In the genomic region with DNA sequence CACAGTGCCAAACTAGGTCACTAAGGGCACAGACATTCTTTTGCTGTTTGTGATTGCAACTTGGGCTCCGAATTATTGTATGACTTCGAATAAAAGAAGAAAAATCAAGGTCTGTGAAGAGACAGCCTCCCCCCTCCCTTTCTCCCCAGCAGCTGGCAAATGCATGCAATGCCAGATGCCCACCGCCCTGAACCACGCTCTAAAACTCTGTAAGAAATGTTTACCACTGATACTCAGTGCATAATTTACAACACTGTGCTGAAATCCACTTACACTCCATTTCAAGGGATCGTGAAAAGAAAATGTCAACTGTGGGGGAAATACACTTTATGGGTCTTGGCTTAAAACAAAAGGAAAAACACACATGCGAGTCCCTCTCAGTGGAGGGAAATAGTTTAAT, we compare ENCODE assay signal across 18 mouse cellular contexts.
DNase-seq lines count a peak whose midpoint lies in the region; ATAC-seq and TF ChIP-seq lines count a peak whose summit lies in the region.
"Had no signal": no experiment of that assay in that cellular context is flagged by ENCODE, and none has a peak within 500 bp of the region (broad histone marks: within the 10 kb centered on the region; RNA-seq: fewer than 3 reads in every experiment).

No protein-coding gene starts in this region.

- peaks cover 13% of the 10 kb centered on the region for H3K4me1 ChIP-seq in forebrain, embryonic 14.5 days (ENCODE audit: control insufficient read depth, insufficient read depth, low read length)
- H3K4me1 ChIP-seq in forebrain, embryonic 11.5 days (replicated peaks; ENCODE audit: control insufficient read depth, insufficient read depth, low read length), result peaks cover 4% of the 10 kb centered on the region; the same call in 1 of the 2 replicates
- peaks cover 49% of the 10 kb centered on the region for H3K4me1 ChIP-seq in midbrain, embryonic 12.5 days
- no peaks in the 10 kb centered on the region for H3K4me1 ChIP-seq in midbrain, postnatal 0 days (ENCODE audit: insufficient read depth, low read length)
- peaks cover 40% of the 10 kb centered on the region for H3K4me1 ChIP-seq in hindbrain, embryonic 14.5 days (replicated peaks; ENCODE audit: control insufficient read depth, insufficient read depth, low read length)
- H3K4me1 ChIP-seq in neural tube, embryonic 14.5 days (ENCODE audit: control insufficient read depth, insufficient read depth, low read length), result peaks cover 25% of the 10 kb centered on the region

- H3K4me3 ChIP-seq in forebrain, embryonic 14.5 days (ENCODE audit: low read depth, low read length), result no peak overlapping the region
- no peak overlapping the region for H3K4me3 ChIP-seq in forebrain, embryonic 11.5 days (ENCODE audit: low read depth, low read length)
- no peak overlapping the region for H3K4me3 ChIP-seq in midbrain, embryonic 12.5 days
- no peak overlapping the region for H3K4me3 ChIP-seq in midbrain, postnatal 0 days (ENCODE audit: low read depth, low read length)
- no peak overlapping the region for H3K4me3 ChIP-seq in hindbrain, embryonic 14.5 days (replicated peaks; ENCODE audit: low read length)
- H3K4me3 ChIP-seq in neural tube, embryonic 14.5 days (ENCODE audit: low read depth, low read length), result no peak overlapping the region
- H3K4me3 ChIP-seq: embryonic facial prominence, embryonic 12.5 days; heart, adult 2 months; neural tube, embryonic 12.5 days had no signal

- TF ChIP-seq CTCF in midbrain, postnatal 0 days (IDR thresholded peaks at IDR 0.05), result no peak

- peak; percentile 42 for DNase-seq in forebrain, embryonic 14.5 days (ENCODE audit: low spot score)
- DNase-seq in forebrain, embryonic 11.5 days (ENCODE audit: low spot score), result no peak
- no peak for DNase-seq in midbrain, postnatal 0 days (ENCODE audit: low spot score)
- DNase-seq in hindbrain, embryonic 14.5 days (ENCODE audit: low spot score), result no peak
- DNase-seq in B cell, adult 2 months, result no peak
- DNase-seq in lung, postnatal 4 days, result no peak
- DNase-seq: adrenal gland, postnatal 36 days; cerebellum, adult 11-12 months; gastrocnemius, postnatal 10 days; heart, adult 2 months; layer of hippocampus, postnatal 36 days; lung, postnatal 14 days had no signal

- H3K27ac ChIP-seq in forebrain, embryonic 14.5 days (ENCODE audit: low read depth, low read length), result peak overlapping the region; percentile 27; the same call in 1 of the 2 replicates
- no peak overlapping the region for H3K27ac ChIP-seq in forebrain, embryonic 11.5 days (ENCODE audit: low read depth, low read length)
- peak overlapping the region; percentile 60; the same call in 1 of the 2 replicates for H3K27ac ChIP-seq in midbrain, embryonic 12.5 days (replicated peaks)
- H3K27ac ChIP-seq in midbrain, postnatal 0 days (ENCODE audit: low read depth, low read length), result no peak overlapping the region
- peak overlapping the region; percentile 55; the same call in 1 of the 2 replicates for H3K27ac ChIP-seq in hindbrain, embryonic 14.5 days
- peak overlapping the region; percentile 55; the same call in 1 of the 2 replicates for H3K27ac ChIP-seq in neural tube, embryonic 14.5 days (ENCODE audit: low read depth, low read length)
- H3K27ac ChIP-seq: embryonic facial prominence, embryonic 12.5 days; heart, adult 2 months; neural tube, embryonic 12.5 days had no signal

- H3K4me2 ChIP-seq in forebrain, embryonic 14.5 days (ENCODE audit: low read length), result no peak overlapping the region
- H3K4me2 ChIP-seq in forebrain, embryonic 11.5 days (ENCODE audit: low read depth, low read length, severe bottlenecking), result no peak overlapping the region
- H3K4me2 ChIP-seq in midbrain, embryonic 12.5 days (replicated peaks), result no peak overlapping the region
- H3K4me2 ChIP-seq in midbrain, postnatal 0 days (ENCODE audit: low read depth, low read length, poor library complexity, severe bottlenecking), result no peak overlapping the region
- H3K4me2 ChIP-seq in hindbrain, embryonic 14.5 days (replicated peaks), result no peak overlapping the region
- H3K4me2 ChIP-seq in neural tube, embryonic 14.5 days (ENCODE audit: low read depth, low read length), result no peak overlapping the region
- H3K4me2 ChIP-seq: embryonic facial prominence, embryonic 12.5 days; neural tube, embryonic 12.5 days had no signal

- no peaks in the 10 kb centered on the region for H3K9me3 ChIP-seq in forebrain, embryonic 14.5 days (replicated peaks; ENCODE audit: control insufficient read depth, low read length)
- H3K9me3 ChIP-seq in forebrain, embryonic 11.5 days (ENCODE audit: control insufficient read depth, low read length), result no peaks in the 10 kb centered on the region
- no peaks in the 10 kb centered on the region for H3K9me3 ChIP-seq in midbrain, embryonic 12.5 days
- H3K9me3 ChIP-seq in midbrain, postnatal 0 days (ENCODE audit: low read length), result no peaks in the 10 kb centered on the region
- H3K9me3 ChIP-seq in hindbrain, embryonic 14.5 days (ENCODE audit: control insufficient read depth, low read length), result no peaks in the 10 kb centered on the region
- H3K9me3 ChIP-seq in neural tube, embryonic 14.5 days (ENCODE audit: control insufficient read depth, low read length), result no peaks in the 10 kb centered on the region
- H3K9me3 ChIP-seq: embryonic facial prominence, embryonic 12.5 days; neural tube, embryonic 12.5 days had no signal

- no peaks in the 10 kb centered on the region for H3K36me3 ChIP-seq in forebrain, embryonic 14.5 days (ENCODE audit: control insufficient read depth, insufficient read depth, low read length)
- H3K36me3 ChIP-seq in forebrain, embryonic 11.5 days (ENCODE audit: control insufficient read depth, insufficient read depth, low read length), result no peaks in the 10 kb centered on the region
- H3K36me3 ChIP-seq in midbrain, embryonic 12.5 days, result 0 out of 2 replicates have a peak, but pooled peaks cover 3% of the 10 kb centered on the region
- H3K36me3 ChIP-seq in midbrain, postnatal 0 days (ENCODE audit: insufficient read depth, low read length), result no peaks in the 10 kb centered on the region
- H3K36me3 ChIP-seq in hindbrain, embryonic 14.5 days (replicated peaks; ENCODE audit: control insufficient read depth, insufficient read depth), result no peaks in the 10 kb centered on the region
- no peaks in the 10 kb centered on the region for H3K36me3 ChIP-seq in neural tube, embryonic 14.5 days (ENCODE audit: control insufficient read depth, insufficient read depth, low read length)
- H3K36me3 ChIP-seq: neural tube, embryonic 12.5 days had no signal

- H3K9ac ChIP-seq in forebrain, embryonic 14.5 days (ENCODE audit: low read length), result no peak overlapping the region
- H3K9ac ChIP-seq in forebrain, embryonic 11.5 days (ENCODE audit: low read length), result no peak overlapping the region
- no peak overlapping the region; the same call in 1 of the 2 replicates for H3K9ac ChIP-seq in midbrain, embryonic 12.5 days (replicated peaks)
- no peak overlapping the region for H3K9ac ChIP-seq in midbrain, postnatal 0 days (replicated peaks; ENCODE audit: low read length, poor library complexity, severe bottlenecking)
- no peak overlapping the region for H3K9ac ChIP-seq in hindbrain, embryonic 14.5 days
- H3K9ac ChIP-seq in neural tube, embryonic 14.5 days (replicated peaks; ENCODE audit: low read depth, low read length), result no peak overlapping the region
- H3K9ac ChIP-seq: embryonic facial prominence, embryonic 12.5 days; neural tube, embryonic 12.5 days had no signal

- WGBS in forebrain, embryonic 14.5 days, result 43% methylated on average over 6 of the region's 6 CpGs
- WGBS in forebrain, embryonic 11.5 days, result 87% methylated on average over 6 of the region's 6 CpGs
- WGBS in midbrain, embryonic 12.5 days, result 86% methylated on average over 6 of the region's 6 CpGs
- WGBS in midbrain, postnatal 0 days, result 77% methylated on average over 6 of the region's 6 CpGs
- 66% methylated on average over 6 of the region's 6 CpGs for WGBS in hindbrain, embryonic 14.5 days
- 42% methylated on average over 6 of the region's 6 CpGs for WGBS in neural tube, embryonic 14.5 days

- H3K27me3 ChIP-seq in forebrain, embryonic 14.5 days (replicated peaks; ENCODE audit: control insufficient read depth, insufficient read depth, low read length), result 0 out of 2 replicates have a peak, but pooled peaks cover 3% of the 10 kb centered on the region
- H3K27me3 ChIP-seq in forebrain, embryonic 11.5 days (ENCODE audit: control insufficient read depth, insufficient read depth, low read length), result no peaks in the 10 kb centered on the region
- H3K27me3 ChIP-seq in midbrain, embryonic 12.5 days, result no peaks in the 10 kb centered on the region
- no peaks in the 10 kb centered on the region for H3K27me3 ChIP-seq in midbrain, postnatal 0 days (ENCODE audit: insufficient read depth, low read length)
- no peaks in the 10 kb centered on the region for H3K27me3 ChIP-seq in hindbrain, embryonic 14.5 days (ENCODE audit: control insufficient read depth, insufficient read depth, low read length)
- no peaks in the 10 kb centered on the region for H3K27me3 ChIP-seq in neural tube, embryonic 14.5 days (ENCODE audit: control insufficient read depth, insufficient read depth, low read length)
- H3K27me3 ChIP-seq: embryonic facial prominence, embryonic 12.5 days; neural tube, embryonic 12.5 days had no signal

- peak; percentile 57; the same call in 1 of the 2 replicates for ATAC-seq in forebrain, embryonic 14.5 days
- ATAC-seq in forebrain, embryonic 11.5 days (replicated peaks; ENCODE audit: low FRiP score), result no peak
- ATAC-seq in midbrain, embryonic 12.5 days (ENCODE audit: low FRiP score, low read depth), result no peak
- no peak for ATAC-seq in midbrain, postnatal 0 days (ENCODE audit: low FRiP score)
- ATAC-seq in hindbrain, embryonic 14.5 days (ENCODE audit: low FRiP score), result no peak
- ATAC-seq in neural tube, embryonic 14.5 days (ENCODE audit: low read depth), result no peak
- ATAC-seq: activated CD4-positive, CD25-positive, alpha-beta regulatory T cell, adult 4 months; inflammation-experienced regulatory T-cells, adult 6 months had no signal

Comparison
In these comparisons a context has a peak if more than half of its experiments do, and no peak if none do; other contexts are left out.
1. H3K27ac ChIP-seq: peak in forebrain, embryonic 14.5 days (single experiment), midbrain, embryonic 12.5 days (single experiment), hindbrain, embryonic 14.5 days (single experiment) and neural tube, embryonic 14.5 days (single experiment); none in forebrain, embryonic 11.5 days (single experiment) and midbrain, postnatal 0 days (single experiment).